16 mouse cellular contexts compared by ENCODE assay signal in the genomic region with DNA sequence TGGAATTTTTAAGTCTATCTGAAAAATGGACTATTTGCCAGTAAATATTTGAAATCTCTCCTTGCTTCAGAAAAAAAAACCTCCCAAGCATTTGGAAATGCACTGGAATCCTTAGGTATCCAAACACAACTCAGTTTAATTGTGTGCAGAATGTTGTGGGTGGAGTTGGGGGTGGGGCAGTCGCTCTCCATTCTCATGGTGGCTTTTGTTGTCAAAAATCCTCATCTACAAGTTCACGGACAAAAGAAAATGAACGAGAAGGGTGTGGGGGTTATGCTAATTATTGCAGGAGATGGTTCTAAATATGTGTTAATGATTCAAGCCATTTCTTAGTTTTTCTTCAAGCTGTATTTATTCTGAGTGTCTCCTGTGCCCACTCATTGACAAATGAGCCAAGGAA. TPM values are rescaled to one million over a fixed set of nuclear protein-coding genes. Genes with fewer than 3 reads are reported as not detected.
DNase-seq lines count a peak whose midpoint lies in the region; ATAC-seq lines count a peak whose summit lies in the region.
"Had no signal": no experiment of that assay in that cellular context is flagged by ENCODE, and none has a peak within 500 bp of the region (broad histone marks: within the 10 kb centered on the region; RNA-seq: fewer than 3 reads in every experiment).

No protein-coding gene starts in this region.

- peak overlapping the region; percentile 26 for H3K4me2 ChIP-seq in forebrain, embryonic 14.5 days (ENCODE audit: low read length)
- peak overlapping the region; percentile 30 for H3K4me2 ChIP-seq in hindbrain, embryonic 16.5 days (ENCODE audit: low read length)
- H3K4me2 ChIP-seq in neural tube, embryonic 12.5 days (replicated peaks), result peak overlapping the region; percentile 28
- H3K4me2 ChIP-seq in liver, embryonic 12.5 days, result no peak overlapping the region
- H3K4me2 ChIP-seq: stomach, embryonic 15.5 days had no signal

- no peaks in the 10 kb centered on the region for H3K9me3 ChIP-seq in forebrain, embryonic 14.5 days (replicated peaks; ENCODE audit: control insufficient read depth, low read length)
- no peaks in the 10 kb centered on the region for H3K9me3 ChIP-seq in hindbrain, embryonic 16.5 days (ENCODE audit: control insufficient read depth, low read length)
- H3K9me3 ChIP-seq in neural tube, embryonic 12.5 days, result no peaks in the 10 kb centered on the region
- peaks cover 3% of the 10 kb centered on the region; the same call in 1 of the 2 replicates for H3K9me3 ChIP-seq in liver, embryonic 12.5 days (replicated peaks)
- H3K9me3 ChIP-seq: limb, embryonic 10.5 days; stomach, embryonic 15.5 days had no signal

- H3K27ac ChIP-seq in forebrain, embryonic 14.5 days (ENCODE audit: low read depth, low read length), result peak overlapping the region; percentile 92
- H3K27ac ChIP-seq in hindbrain, embryonic 16.5 days (ENCODE audit: low read depth, low read length), result peak overlapping the region; percentile 77
- peak overlapping the region; percentile 64 for H3K27ac ChIP-seq in neural tube, embryonic 12.5 days
- H3K27ac ChIP-seq in liver, embryonic 12.5 days, result no peak overlapping the region
- H3K27ac ChIP-seq: gastrocnemius, adult 2 months; heart, adult 2 months; limb, embryonic 10.5 days; liver, embryonic 14.5 days; stomach, embryonic 15.5 days had no signal

- H3K4me3 ChIP-seq in forebrain, embryonic 14.5 days (ENCODE audit: low read depth, low read length), result no peak overlapping the region
- no peak overlapping the region for H3K4me3 ChIP-seq in hindbrain, embryonic 16.5 days (ENCODE audit: low read length)
- no peak overlapping the region for H3K4me3 ChIP-seq in neural tube, embryonic 12.5 days
- no peak overlapping the region for H3K4me3 ChIP-seq in liver, embryonic 12.5 days
- H3K4me3 ChIP-seq: gastrocnemius, adult 2 months; heart, adult 2 months; limb, embryonic 10.5 days; stomach, embryonic 15.5 days had no signal

- H3K36me3 ChIP-seq in forebrain, embryonic 14.5 days (ENCODE audit: control insufficient read depth, insufficient read depth, low read length), result no peaks in the 10 kb centered on the region
- H3K36me3 ChIP-seq in hindbrain, embryonic 16.5 days (ENCODE audit: control insufficient read depth, insufficient read depth, low read length), result no peaks in the 10 kb centered on the region
- no peaks in the 10 kb centered on the region for H3K36me3 ChIP-seq in neural tube, embryonic 12.5 days
- no peaks in the 10 kb centered on the region for H3K36me3 ChIP-seq in liver, embryonic 12.5 days
- H3K36me3 ChIP-seq: limb, embryonic 10.5 days; stomach, embryonic 15.5 days had no signal

- peak; percentile 31 to 34 for DNase-seq in cerebellum, postnatal 10 days
- no peak for DNase-seq in cerebellum, postnatal 14 days
- DNase-seq in forebrain, embryonic 14.5 days (ENCODE audit: low spot score), result no peak
- no peak for DNase-seq in right cerebral cortex, postnatal 36 days (ENCODE audit: low spot score in 2 of 2)
- DNase-seq in testis, postnatal 10 days (ENCODE audit: low spot score), result no peak
- DNase-seq: gastrocnemius, adult 2 months; heart, adult 2 months; heart, postnatal 36 days had no signal

- H3K4me1 ChIP-seq in forebrain, embryonic 14.5 days (ENCODE audit: control insufficient read depth, insufficient read depth, low read length), result peaks cover 31% of the 10 kb centered on the region
- H3K4me1 ChIP-seq in hindbrain, embryonic 16.5 days (ENCODE audit: control insufficient read depth, insufficient read depth, low read depth, low read length), result peaks cover 23% of the 10 kb centered on the region
- peaks cover 9% of the 10 kb centered on the region; the same call in 1 of the 2 replicates for H3K4me1 ChIP-seq in neural tube, embryonic 12.5 days
- no peaks in the 10 kb centered on the region for H3K4me1 ChIP-seq in liver, embryonic 12.5 days
- H3K4me1 ChIP-seq: limb, embryonic 10.5 days; stomach, embryonic 15.5 days had no signal

- WGBS in forebrain, embryonic 14.5 days, result 5% methylated on average over 3 of the region's 3 CpGs
- WGBS in hindbrain, embryonic 16.5 days, result 15% methylated on average over 3 of the region's 3 CpGs
- 18% methylated on average over 3 of the region's 3 CpGs for WGBS in neural tube, embryonic 12.5 days
- 50% methylated on average over 3 of the region's 3 CpGs for WGBS in liver, embryonic 12.5 days (ENCODE audit: insufficient replicate concordance)

- no peaks in the 10 kb centered on the region for H3K27me3 ChIP-seq in forebrain, embryonic 14.5 days (replicated peaks; ENCODE audit: control insufficient read depth, insufficient read depth, low read length)
- no peaks in the 10 kb centered on the region for H3K27me3 ChIP-seq in hindbrain, embryonic 16.5 days (replicated peaks; ENCODE audit: control insufficient read depth, insufficient read depth, low read length)
- no peaks in the 10 kb centered on the region for H3K27me3 ChIP-seq in neural tube, embryonic 12.5 days (replicated peaks)
- no peaks in the 10 kb centered on the region for H3K27me3 ChIP-seq in liver, embryonic 12.5 days (replicated peaks)
- H3K27me3 ChIP-seq: CH12.LX; stomach, embryonic 15.5 days had no signal

- no peak overlapping the region for H3K9ac ChIP-seq in forebrain, embryonic 14.5 days (ENCODE audit: low read length)
- no peak overlapping the region for H3K9ac ChIP-seq in hindbrain, embryonic 16.5 days (ENCODE audit: low read depth, low read length)
- H3K9ac ChIP-seq in neural tube, embryonic 12.5 days, result no peak overlapping the region
- no peak overlapping the region for H3K9ac ChIP-seq in liver, embryonic 12.5 days
- H3K9ac ChIP-seq: liver, embryonic 14.5 days; stomach, embryonic 15.5 days had no signal

- 0 out of 2 replicates have a peak, but pooled peaks have one; percentile 24 for ATAC-seq in forebrain, embryonic 14.5 days
- peak; percentile 48; the same call in 1 of the 2 replicates for ATAC-seq in hindbrain, embryonic 16.5 days
- ATAC-seq in neural tube, embryonic 12.5 days (ENCODE audit: low FRiP score, low read depth), result no peak
- ATAC-seq in liver, embryonic 12.5 days, result no peak
- ATAC-seq: Patski had no signal

RNA-seq across cellular contexts. Expression of gene Mapk10, which starts 49.6 kb away (rescaled TPM):
- 61.3 and 85.6 TPM in 2 replicates for polyA plus RNA-seq in forebrain, embryonic 14.5 days (2014; fragmentation: Nextera tagmentation; extraction: Ambion mirVana)
- 92.4 and 96.7 TPM in 2 replicates for polyA plus RNA-seq in hindbrain, embryonic 16.5 days (2015; fragmentation: Nextera tagmentation; extraction: Ambion mirVana)
- 64.5 and 72.0 TPM in 2 replicates for polyA plus RNA-seq in neural tube, embryonic 12.5 days (2016; fragmentation: Nextera tagmentation; extraction: Ambion mirVana)
- polyA plus RNA-seq in liver, embryonic 12.5 days (2016; fragmentation: Nextera tagmentation; extraction: Ambion mirVana), result 0.02 TPM in 1 of 2 replicates, not detected in the other

Comparison
In these comparisons a context has a peak if more than half of its experiments do, and no peak if none do; other contexts are left out.
1. DNase-seq: peak in cerebellum, postnatal 10 days (2 of 2); none in cerebellum, postnatal 14 days (0 of 2), forebrain, embryonic 14.5 days (single experiment), right cerebral cortex, postnatal 36 days (0 of 2) and testis, postnatal 10 days (single experiment).
2. ATAC-seq: peak in forebrain, embryonic 14.5 days (single experiment) and hindbrain, embryonic 16.5 days (single experiment); none in neural tube, embryonic 12.5 days (single experiment) and liver, embryonic 12.5 days (single experiment).
3. RNA of gene Mapk10, which starts 49.6 kb away (polyA plus RNA-seq): 92.4 to 96.7 TPM in hindbrain, embryonic 16.5 days, 64.5 to 72.0 TPM in neural tube, embryonic 12.5 days and 61.3 to 85.6 TPM in forebrain, embryonic 14.5 days; 0.02 TPM in liver, embryonic 12.5 days; every median in the first group is over 10 times any median in the second.